Mouse (Mus musculus): ENCODE data around the gene Slc9a5.

GRCm38 (mm10) chr8:105413391-105413790, 64.7 kb downstream of the Slc9a5 start, which contains the start of the genes Kctd19 and Lrrc36:
- no peak for TF ChIP-seq CTCF (IDR thresholded peaks at IDR 0.05; ENCODE audit: low read depth, low read length)
- TF ChIP-seq GATA2 (IDR thresholded peaks at IDR 0.05; ENCODE audit: borderline replicate concordance, low read depth, low read length) = no peak
- TF ChIP-seq GATA1 (IDR thresholded peaks at IDR 0.05; ENCODE audit: borderline replicate concordance, low read length) = no peak
- no peak for TF ChIP-seq POLR2AphosphoS5 (IDR thresholded peaks at IDR 0.05; ENCODE audit: insufficient replicate concordance, low read depth, low read length)
- no peak for TF ChIP-seq TAL1 (conservative IDR thresholded peaks at IDR 0.05; ENCODE audit: low read depth, low read length)

Data from G1E (cell line).